Mouse (Mus musculus) right cerebral cortex, postnatal 36 days (tissue): Measurements from ENCODE around the gene Tex22.

Experiments
- DNase-seq, 2 experiments: peaks; one replicate each; pipeline ENCODE4 v3.0.0; 2022; ENCODE audit warnings: low spot score in 2 of 2, mixed read lengths in 1 of 2

The Tex22 gene

DNA sequence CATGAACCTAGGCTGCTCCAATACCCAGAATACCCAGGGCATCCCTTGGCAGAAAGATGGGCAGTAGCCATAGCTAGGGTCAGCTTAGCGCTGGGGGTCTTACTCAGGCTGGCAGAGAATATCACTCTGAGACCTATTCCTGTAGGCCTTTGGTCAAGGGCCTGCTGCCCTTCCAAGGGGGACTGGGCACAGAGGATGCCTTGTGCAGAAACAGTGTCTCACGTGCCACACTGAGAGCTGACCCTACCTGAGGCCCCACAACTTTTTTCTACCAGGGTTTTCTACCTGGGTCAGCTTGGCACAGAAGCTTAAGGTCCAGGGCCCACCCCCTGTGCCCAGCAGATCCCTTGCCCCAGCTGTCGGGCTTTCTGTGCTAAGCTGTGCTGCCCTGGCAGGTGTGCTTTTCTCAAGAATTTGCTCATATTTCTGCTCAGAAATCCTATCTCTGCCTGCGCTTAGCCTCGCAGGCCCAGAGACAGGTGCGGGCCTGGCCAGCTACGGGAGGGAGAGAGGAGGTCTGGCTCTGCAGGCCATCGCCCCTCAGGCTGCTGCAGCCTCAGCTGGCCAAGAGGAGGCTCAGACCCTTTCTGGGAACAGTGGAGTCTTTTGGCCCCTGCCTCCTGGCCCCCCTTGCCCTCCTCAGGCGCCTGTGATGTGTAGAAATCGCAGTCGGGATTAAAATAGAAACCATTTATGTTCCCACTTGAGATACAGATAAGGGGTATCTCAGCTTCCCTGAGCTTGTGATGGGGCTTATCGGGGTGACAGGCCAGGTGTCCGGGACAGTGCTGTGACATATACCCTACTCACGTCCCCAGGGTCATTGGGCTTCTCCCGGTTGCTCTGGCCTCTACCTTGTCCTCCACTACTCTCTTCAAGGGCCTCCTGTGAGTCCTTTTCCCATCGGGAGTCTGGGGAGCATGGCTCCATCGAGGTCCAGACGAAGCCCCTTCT lies 63.2 kb downstream of the Tex22 start:
- no peak for DNase-seq

DNA sequence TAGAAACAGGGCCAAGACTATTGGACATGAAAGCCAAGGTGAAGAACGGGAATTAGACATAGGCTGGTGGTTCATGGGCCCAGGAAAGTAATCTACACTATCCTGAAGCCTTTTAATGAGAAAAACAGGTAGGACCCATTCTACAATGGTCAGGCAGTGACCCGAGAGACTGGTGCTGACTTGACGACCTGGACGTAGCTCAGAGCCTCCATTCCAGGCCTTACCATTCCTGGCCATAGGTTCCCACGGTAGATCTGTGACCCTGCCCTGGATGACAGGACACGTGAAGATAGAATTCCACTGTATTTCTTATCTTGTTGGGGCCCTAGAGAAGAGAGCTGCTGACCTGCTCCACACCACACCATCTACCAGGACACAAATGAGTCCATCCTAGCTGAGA lies 64.0 kb downstream of the Tex22 start:
- DNase-seq = no peak
